Mouse (Mus musculus): ENCODE data around the gene Kcnk7. TPM values are rescaled to one million over a fixed set of nuclear protein-coding genes. Genes with fewer than 3 reads are reported as not detected.

Gene Kcnk7
- total RNA-seq, 2 experiments from 2014 or later: not detected

DNA sequence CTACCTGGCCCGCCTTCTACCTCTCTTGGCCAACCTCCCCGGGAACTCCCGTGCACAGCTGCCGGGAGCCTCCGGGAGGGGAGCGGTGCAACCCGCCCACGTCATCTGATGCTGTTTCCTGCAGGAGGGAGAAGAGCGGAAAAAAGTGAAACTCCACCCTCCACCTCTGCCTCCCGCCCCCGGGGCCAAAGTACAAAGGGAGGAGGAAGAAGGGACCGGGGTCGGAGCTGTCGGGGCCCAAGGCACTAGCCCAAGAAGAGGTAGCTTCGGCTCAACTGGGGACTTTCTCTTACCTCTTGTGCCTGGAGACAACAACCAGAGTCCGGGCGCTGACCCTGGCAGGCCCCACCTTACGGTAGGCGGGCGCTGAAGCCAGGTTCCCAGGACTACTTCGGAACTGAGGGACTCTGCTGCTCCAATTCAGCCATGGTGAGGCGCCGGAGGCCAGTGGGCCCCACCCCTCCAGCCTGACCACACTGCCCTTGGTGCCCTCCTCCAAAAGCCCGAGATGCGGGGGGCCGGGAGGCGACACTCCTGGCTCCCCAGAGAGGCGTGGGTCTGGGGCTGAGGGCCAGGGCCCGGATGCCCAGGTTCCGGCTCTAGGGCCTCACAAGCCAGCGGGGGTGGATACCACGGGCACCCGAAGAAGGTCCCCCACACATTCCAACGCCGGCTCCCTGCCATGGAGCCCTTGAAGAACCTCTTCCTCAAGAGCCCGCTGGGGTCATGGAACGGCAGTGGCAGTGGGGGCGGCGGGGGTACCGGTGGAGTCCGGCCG is 14.4 kb upstream of the Kcnk7 start:
- peak; percentile 71 to 87 for DNase-seq (ENCODE audit: low spot score in 2 of 2)

GRCm38 (mm10) chr19:5690343-5690735 is 13.8 kb upstream of the Kcnk7 start:
- DNase-seq (ENCODE audit: low spot score in 2 of 2): no peak

- no peak for DNase-seq (ENCODE audit: low spot score in 2 of 2)
These were observed 12.6 kb upstream of the Kcnk7 start for GRCm38 (mm10) chr19:5691601-5692000.

GRCm38 (mm10) chr19:5692086-5692912 is 11.9 kb upstream of the Kcnk7 start:
- DNase-seq (ENCODE audit: low spot score in 2 of 2): no peak

- DNase-seq (ENCODE audit: low spot score in 2 of 2): no peak
These were observed 11.2 kb upstream of the Kcnk7 start for GRCm38 (mm10) chr19:5692913-5693396.

GRCm38 (mm10) chr19:5693801-5694200 is 10.4 kb upstream of the Kcnk7 start:
- no peak for DNase-seq (ENCODE audit: low spot score in 2 of 2)

GRCm38 (mm10) chr19:5695849-5696462 is 8.2 kb upstream of the Kcnk7 start:
- no peak for DNase-seq (ENCODE audit: low spot score in 2 of 2)

DNA sequence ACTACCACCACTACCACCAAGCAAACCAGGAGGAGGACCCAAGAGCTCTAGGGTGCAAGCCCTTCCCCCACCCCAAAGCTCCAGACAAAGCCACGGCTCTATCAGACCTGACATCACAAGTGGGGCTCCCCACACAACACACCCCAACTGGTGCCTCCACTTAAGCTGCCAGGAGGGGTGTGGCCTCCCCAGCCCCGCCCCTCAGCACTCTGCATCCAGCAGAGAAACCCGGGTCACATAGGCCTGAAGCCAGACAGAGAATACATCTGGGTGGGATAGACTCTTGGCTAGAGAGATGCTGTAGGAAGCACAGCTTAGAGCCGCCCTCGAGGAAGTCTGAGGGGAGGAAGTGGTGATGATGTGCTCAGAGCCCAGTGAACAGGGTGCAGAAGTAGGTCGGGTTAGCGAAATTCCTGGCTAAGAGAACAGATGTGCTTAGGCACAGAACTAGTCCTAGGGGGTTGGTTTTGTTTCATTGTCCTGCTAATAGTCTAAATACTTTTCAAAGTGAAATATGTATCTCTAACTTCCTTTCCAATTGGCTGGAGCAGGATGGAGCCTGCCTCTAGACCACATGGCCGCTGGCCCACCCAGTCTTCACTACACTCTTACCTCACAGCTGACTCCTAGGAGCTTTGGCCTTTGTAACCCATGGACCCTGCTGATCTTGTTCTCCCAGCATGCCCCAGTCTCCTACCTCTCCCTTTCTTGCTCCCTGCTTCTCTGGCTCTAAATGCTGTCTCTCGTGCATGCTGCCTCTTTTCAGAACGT is 819 bp downstream of the Kcnk7 start:
- peak in 1 of 2 experiments; percentile 71 for DNase-seq (ENCODE audit: low spot score in 2 of 2)

DNA sequence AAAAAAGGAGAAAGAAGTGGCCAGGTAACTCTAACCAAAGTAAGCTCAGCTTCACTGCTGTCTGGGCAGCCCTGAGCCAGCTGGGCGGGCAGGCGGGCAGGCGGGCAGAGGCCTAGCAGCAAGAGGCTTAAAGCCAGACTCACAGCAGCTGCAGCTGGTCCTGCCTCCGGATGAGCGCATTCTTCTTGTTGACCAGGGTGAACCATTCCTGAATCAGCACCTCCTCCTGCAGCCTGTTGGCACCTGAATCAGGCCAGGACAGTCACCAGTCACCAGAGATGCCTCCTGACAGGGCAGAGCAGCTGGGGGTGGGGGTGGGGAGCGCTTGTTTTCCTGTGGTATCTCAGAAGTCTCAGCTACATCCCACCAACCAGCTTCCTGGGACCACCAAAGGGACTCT is 5.9 kb downstream of the Kcnk7 start:
- no peak for DNase-seq (ENCODE audit: low spot score in 2 of 2)

- DNase-seq (ENCODE audit: low spot score in 2 of 2): no peak
These were observed 6.4 kb downstream of the Kcnk7 start for GRCm38 (mm10) chr19:5710581-5710980.

DNA sequence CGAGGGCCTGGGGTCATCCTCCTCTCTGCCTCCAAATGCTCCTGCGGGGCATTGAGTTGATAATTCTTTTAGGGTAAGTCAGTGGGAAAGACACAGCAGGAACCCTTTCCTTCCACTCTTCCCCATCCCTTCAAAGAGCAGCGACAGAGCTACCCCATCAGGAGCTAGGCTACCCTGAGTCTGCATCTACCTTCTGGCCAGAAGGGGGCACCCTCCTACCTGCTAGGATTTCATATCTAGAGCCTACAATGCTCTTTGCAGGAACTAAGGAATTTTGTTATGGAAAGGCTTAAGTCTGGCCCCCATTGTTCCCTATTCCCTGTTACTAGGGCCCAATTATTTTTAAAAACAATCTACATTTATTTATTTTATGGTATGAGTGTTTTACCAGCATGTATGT is 7.1 kb downstream of the Kcnk7 start:
- DNase-seq (ENCODE audit: low spot score in 2 of 2): peak; percentile 62 to 75

DNA sequence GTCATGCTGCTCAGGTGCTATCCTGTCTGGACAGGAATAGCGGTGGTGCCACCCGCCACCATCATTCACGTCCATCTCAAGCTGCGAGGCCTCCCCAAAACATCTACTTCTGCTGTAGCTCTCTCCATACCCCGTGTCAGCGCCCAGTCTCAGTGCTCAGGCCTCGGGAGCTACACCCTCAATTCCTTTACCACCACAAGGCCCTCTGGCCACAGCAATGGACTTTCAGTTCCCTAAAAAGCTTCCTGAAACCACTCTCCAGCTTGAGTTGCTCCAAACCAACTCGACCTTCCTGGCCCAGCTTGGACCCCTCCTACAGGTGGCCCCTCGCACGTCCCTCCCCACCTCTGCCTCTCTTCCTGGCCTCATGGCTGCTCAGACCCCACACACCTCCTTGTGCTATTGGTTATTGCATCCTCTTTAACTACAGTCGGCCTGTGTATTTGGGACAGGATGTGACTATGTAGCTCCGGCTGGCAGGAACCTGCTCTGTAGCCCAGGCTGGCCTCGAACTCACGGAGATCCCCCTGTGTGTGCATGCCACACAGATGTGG is 7.8 kb downstream of the Kcnk7 start:
- no peak for DNase-seq (ENCODE audit: low spot score in 2 of 2)

DNA sequence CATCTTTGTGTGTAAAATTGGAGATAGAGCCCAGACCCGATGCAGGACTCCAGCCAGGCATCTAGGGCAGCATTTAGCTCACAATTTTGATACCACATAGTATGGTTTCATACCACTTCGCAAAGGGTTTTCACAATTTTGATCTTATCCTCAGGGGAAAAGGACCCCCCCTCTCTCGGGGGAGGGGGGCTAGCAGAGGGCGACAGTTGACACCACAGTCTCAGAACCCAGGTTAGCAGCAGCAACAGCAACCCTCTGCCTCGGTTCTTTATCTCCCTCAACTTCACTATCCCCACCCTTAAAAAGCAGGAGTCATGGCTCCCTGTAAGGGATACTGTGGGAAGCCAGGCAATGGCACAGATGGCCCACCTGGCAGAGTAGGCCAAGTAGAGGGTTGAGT is 9.1 kb downstream of the Kcnk7 start:
- no peak for DNase-seq (ENCODE audit: low spot score in 2 of 2)

GRCm38 (mm10) chr19:5713730-5714129 is 9.6 kb downstream of the Kcnk7 start:
- DNase-seq (ENCODE audit: low spot score in 2 of 2): peak in 1 of 2 experiments; percentile 71

DNA sequence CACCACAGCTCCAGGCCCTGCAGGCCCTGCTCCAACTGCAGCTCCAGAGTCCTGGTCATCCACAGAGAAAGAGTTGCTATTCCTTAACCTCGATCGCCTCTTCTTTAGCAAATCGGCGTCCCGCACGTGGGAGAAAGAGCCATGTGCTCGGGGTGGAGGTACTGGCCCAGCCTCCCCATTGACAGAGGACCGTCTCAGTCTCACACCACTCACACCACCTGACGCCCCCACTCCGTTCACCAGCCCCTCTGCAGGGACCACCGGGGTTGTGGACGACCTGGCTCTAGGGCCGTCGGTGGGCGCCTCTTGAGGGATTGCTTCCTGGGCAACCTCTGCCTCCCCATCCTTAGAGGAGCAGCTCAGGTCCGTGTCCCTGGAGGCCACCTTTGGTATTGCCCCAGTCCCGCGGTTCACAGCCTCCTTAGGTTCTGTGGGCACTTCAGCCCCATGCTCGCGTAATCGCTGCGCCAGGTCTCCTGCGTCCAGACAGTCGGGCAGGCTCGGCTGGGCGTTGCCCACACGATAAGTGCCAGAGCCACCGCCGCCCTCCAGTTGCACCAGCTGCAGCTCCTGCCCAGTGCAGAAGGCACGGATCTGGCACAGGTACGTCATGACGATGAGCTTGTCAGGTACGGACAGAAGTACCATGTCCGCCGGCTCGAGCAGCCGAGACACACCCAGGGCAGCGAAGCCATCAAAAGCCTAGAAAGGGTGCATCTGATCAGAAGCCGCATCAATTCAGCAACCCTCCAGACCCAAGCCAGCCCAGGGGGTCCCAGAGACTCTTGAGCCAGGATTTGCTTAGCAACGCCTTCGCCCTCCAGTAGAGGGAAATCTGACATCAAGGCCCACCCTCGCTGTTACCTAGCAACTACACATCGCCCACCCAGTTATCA is 11.9 kb downstream of the Kcnk7 start:
- peak in 1 of 2 experiments; percentile 16 for DNase-seq (ENCODE audit: low spot score in 2 of 2)

DNA sequence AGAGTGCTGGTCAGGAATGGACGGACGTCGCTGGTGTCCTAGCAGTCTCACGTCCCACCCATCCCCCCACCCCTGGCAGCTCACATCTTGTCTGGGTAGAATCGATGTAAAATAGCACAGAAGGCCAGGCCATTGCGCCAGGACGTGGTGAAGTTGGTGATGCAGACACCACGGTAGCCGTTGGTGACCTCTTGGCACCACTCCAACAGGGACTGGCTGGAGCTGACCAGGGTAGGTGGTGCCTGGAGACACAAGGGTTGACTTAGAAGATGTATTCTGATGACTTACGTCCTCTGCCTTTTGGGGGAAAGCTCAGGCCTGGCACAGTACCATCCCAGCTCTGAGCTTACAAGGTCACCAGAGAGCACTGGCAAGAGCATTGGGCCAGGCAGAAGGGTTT is 12.8 kb downstream of the Kcnk7 start:
- peak in 1 of 2 experiments; percentile 19 for DNase-seq (ENCODE audit: low spot score in 2 of 2)

DNA sequence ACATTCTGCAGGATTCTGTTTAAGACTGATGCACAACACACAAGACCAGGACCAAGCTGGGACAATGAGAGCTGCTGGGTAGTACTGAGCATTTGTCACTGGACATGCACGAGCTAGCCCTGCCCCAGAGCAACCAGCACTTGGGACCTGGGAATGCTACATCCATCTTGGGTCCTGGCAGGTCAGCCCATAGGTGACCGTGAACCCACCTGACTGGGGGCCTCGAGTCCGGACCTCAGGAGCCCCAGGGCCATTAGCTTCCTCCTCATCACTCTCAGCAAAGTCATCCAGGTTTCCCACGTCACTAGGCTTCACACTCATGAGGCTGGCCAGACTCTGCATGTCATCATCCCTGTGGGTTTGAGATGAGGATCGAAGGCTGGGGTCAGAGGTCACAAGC is 17.1 kb downstream of the Kcnk7 start:
- DNase-seq (ENCODE audit: low spot score in 2 of 2): no peak

DNA sequence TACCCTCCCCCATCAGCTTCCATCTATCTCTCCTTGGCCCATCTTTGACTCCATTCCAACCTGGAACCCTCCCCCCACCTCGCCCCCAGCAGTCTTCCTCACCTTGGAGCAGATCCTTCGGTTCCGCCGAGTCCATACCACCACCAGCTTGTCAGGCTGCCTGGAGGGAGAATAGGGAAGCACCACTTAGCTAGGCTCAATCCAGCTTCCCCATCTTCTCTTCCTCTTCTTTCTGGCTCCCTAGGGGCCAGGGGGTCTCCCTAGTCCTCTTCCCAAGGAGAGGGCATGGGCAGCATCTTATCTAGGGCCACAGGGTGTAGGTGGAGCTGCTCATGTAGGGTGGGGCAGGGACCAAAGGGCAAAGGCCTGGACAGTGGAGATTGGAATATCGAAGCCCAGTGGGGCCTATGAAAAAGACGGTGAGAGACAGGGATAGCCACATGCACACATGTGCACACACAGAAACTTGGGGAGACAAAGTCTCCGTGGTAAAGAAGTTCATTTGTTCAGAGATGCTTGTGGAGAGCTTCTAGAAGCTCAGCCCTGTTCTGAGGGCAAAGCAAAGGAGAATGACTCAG is 18.8 kb downstream of the Kcnk7 start:
- DNase-seq (ENCODE audit: low spot score in 2 of 2): no peak

GRCm38 (mm10) chr19:5723934-5724548 is 19.9 kb downstream of the Kcnk7 start:
- no peak for DNase-seq (ENCODE audit: low spot score in 2 of 2)
